Mouse (Mus musculus): ENCODE results near the gene Ifitm2. TPM values are rescaled to one million over a fixed set of nuclear protein-coding genes. Genes with fewer than 3 reads are reported as not detected.

Gene Ifitm2
- polyA plus RNA-seq, 1 experiment = 296 TPM

- no peaks in the 10 kb centered on the region for H3K36me3 ChIP-seq (ENCODE audit: control insufficient read depth, insufficient read depth, low read length)
- peak; percentile 25 for DNase-seq
- TF ChIP-seq POLR2A (IDR thresholded peaks at IDR 0.05; ENCODE audit: control insufficient read depth, extremely low read depth, insufficient read depth, low read length, poor library complexity) = no peak
- no peak for TF ChIP-seq CTCF (IDR thresholded peaks at IDR 0.05; ENCODE audit: borderline replicate concordance, control insufficient read depth, extremely low read depth, insufficient read depth, low read length, poor library complexity)
- no peak overlapping the region for H3K4me3 ChIP-seq (ENCODE audit: control insufficient read depth, insufficient read depth, low read length)
- H3K27me3 ChIP-seq (ENCODE audit: control insufficient read depth, insufficient read depth, low read length) = no peaks in the 10 kb centered on the region
- H3K27ac ChIP-seq (ENCODE audit: control insufficient read depth, insufficient read depth, low read length) = no peak overlapping the region
- WGBS = 17% methylated on average over 9 of the region's 9 CpGs
- H3K4me1 ChIP-seq (replicated peaks; ENCODE audit: control insufficient read depth, insufficient read depth, low read length) = 0 out of 2 replicates have a peak, but pooled peaks cover 13% of the 10 kb centered on the region
Observed at GRCm38 (mm10) chr7:140959181-140959901, 3.6 kb upstream of the Ifitm2 start.

GRCm38 (mm10) chr7:140956556-140956869 is 726 bp upstream of the Ifitm2 start:
- H3K27me3 ChIP-seq (ENCODE audit: control insufficient read depth, insufficient read depth, low read length) = no peaks in the 10 kb centered on the region
- peaks cover 16% of the 10 kb centered on the region; the same call in 1 of the 2 replicates for H3K4me1 ChIP-seq (replicated peaks; ENCODE audit: control insufficient read depth, insufficient read depth, low read length)
- 0 out of 2 replicates have a peak overlapping the region, but pooled peaks have one; percentile 0 for H3K27ac ChIP-seq (ENCODE audit: control insufficient read depth, insufficient read depth, low read length)
- TF ChIP-seq CTCF (IDR thresholded peaks at IDR 0.05; ENCODE audit: borderline replicate concordance, control insufficient read depth, extremely low read depth, insufficient read depth, low read length, poor library complexity) = no peak
- TF ChIP-seq POLR2A (IDR thresholded peaks at IDR 0.05; ENCODE audit: control insufficient read depth, extremely low read depth, insufficient read depth, low read length, poor library complexity) = no peak
- no peaks in the 10 kb centered on the region for H3K36me3 ChIP-seq (ENCODE audit: control insufficient read depth, insufficient read depth, low read length)
- no peak for DNase-seq
- WGBS = 75% methylated on average over 6 of the region's 6 CpGs
- H3K4me3 ChIP-seq (ENCODE audit: control insufficient read depth, insufficient read depth, low read length) = no peak overlapping the region

GRCm38 (mm10) chr7:140955342-140955741 is 445 bp downstream of the Ifitm2 start:
- no peak for TF ChIP-seq CTCF (IDR thresholded peaks at IDR 0.05; ENCODE audit: borderline replicate concordance, control insufficient read depth, extremely low read depth, insufficient read depth, low read length, poor library complexity)
- TF ChIP-seq POLR2A (IDR thresholded peaks at IDR 0.05; ENCODE audit: control insufficient read depth, extremely low read depth, insufficient read depth, low read length, poor library complexity) = no peak
- H3K27ac ChIP-seq (ENCODE audit: control insufficient read depth, insufficient read depth, low read length) = no peak overlapping the region
- H3K4me3 ChIP-seq (ENCODE audit: control insufficient read depth, insufficient read depth, low read length) = peak overlapping the region; percentile 11
- H3K4me1 ChIP-seq (replicated peaks; ENCODE audit: control insufficient read depth, insufficient read depth, low read length) = peaks cover 16% of the 10 kb centered on the region; the same call in 1 of the 2 replicates
- H3K27me3 ChIP-seq (ENCODE audit: control insufficient read depth, insufficient read depth, low read length) = no peaks in the 10 kb centered on the region
- 3% methylated on average over 17 of the region's 17 CpGs for WGBS
- no peaks in the 10 kb centered on the region for H3K36me3 ChIP-seq (ENCODE audit: control insufficient read depth, insufficient read depth, low read length)
- no peak for DNase-seq

GRCm38 (mm10) chr7:140954733-140955071 is 1.1 kb downstream of the Ifitm2 start:
- WGBS = 10% methylated on average over 9 of the region's 9 CpGs
- peaks cover 16% of the 10 kb centered on the region; the same call in 1 of the 2 replicates for H3K4me1 ChIP-seq (replicated peaks; ENCODE audit: control insufficient read depth, insufficient read depth, low read length)

GRCm38 (mm10) chr7:140953800-140954732 is 1.7 kb downstream of the Ifitm2 start:
- H3K4me3 ChIP-seq (ENCODE audit: control insufficient read depth, insufficient read depth, low read length) = no peak overlapping the region
- no peaks in the 10 kb centered on the region for H3K27me3 ChIP-seq (ENCODE audit: control insufficient read depth, insufficient read depth, low read length)
- TF ChIP-seq POLR2A (IDR thresholded peaks at IDR 0.05; ENCODE audit: control insufficient read depth, extremely low read depth, insufficient read depth, low read length, poor library complexity) = no peak
- no peak for TF ChIP-seq CTCF (IDR thresholded peaks at IDR 0.05; ENCODE audit: borderline replicate concordance, control insufficient read depth, extremely low read depth, insufficient read depth, low read length, poor library complexity)
- WGBS = 25% methylated on average over 15 of the region's 15 CpGs
- no peak overlapping the region for H3K27ac ChIP-seq (ENCODE audit: control insufficient read depth, insufficient read depth, low read length)
- H3K4me1 ChIP-seq (replicated peaks; ENCODE audit: control insufficient read depth, insufficient read depth, low read length) = peaks cover 16% of the 10 kb centered on the region; the same call in 1 of the 2 replicates
- no peaks in the 10 kb centered on the region for H3K36me3 ChIP-seq (ENCODE audit: control insufficient read depth, insufficient read depth, low read length)
- DNase-seq = no peak

More at GRCm38 (mm10) chr7:140954733-140955071, 1.1 kb downstream of the Ifitm2 start:
- H3K36me3 ChIP-seq (ENCODE audit: control insufficient read depth, insufficient read depth, low read length) = no peaks in the 10 kb centered on the region
- no peak overlapping the region for H3K27ac ChIP-seq (ENCODE audit: control insufficient read depth, insufficient read depth, low read length)
- H3K4me3 ChIP-seq (ENCODE audit: control insufficient read depth, insufficient read depth, low read length) = no peak overlapping the region
- no peak for TF ChIP-seq CTCF (IDR thresholded peaks at IDR 0.05; ENCODE audit: borderline replicate concordance, control insufficient read depth, extremely low read depth, insufficient read depth, low read length, poor library complexity)
- no peak for TF ChIP-seq POLR2A (IDR thresholded peaks at IDR 0.05; ENCODE audit: control insufficient read depth, extremely low read depth, insufficient read depth, low read length, poor library complexity)
- no peaks in the 10 kb centered on the region for H3K27me3 ChIP-seq (ENCODE audit: control insufficient read depth, insufficient read depth, low read length)
- DNase-seq = no peak

GRCm38 (mm10) chr7:140953133-140953532 is 2.7 kb downstream of the Ifitm2 start:
- no peak for DNase-seq
- TF ChIP-seq CTCF (IDR thresholded peaks at IDR 0.05; ENCODE audit: borderline replicate concordance, control insufficient read depth, extremely low read depth, insufficient read depth, low read length, poor library complexity) (no peak), POLR2A (IDR thresholded peaks at IDR 0.05; ENCODE audit: control insufficient read depth, extremely low read depth, insufficient read depth, low read length, poor library complexity) (no peak)
- Histone ChIP-seq H3K27ac (ENCODE audit: control insufficient read depth, insufficient read depth, low read length) (no peak overlapping the region), H3K36me3 (ENCODE audit: control insufficient read depth, insufficient read depth, low read length) (no peaks in the 10 kb centered on the region), H3K4me3 (ENCODE audit: control insufficient read depth, insufficient read depth, low read length) (no peak overlapping the region), H3K4me1 (replicated peaks; ENCODE audit: control insufficient read depth, insufficient read depth, low read length) (peaks cover 16% of the 10 kb centered on the region; the same call in 1 of the 2 replicates), H3K27me3 (ENCODE audit: control insufficient read depth, insufficient read depth, low read length) (no peaks in the 10 kb centered on the region)
- WGBS = 81% methylated on average over 11 of the region's 11 CpGs

Measured in thymus, adult 2 months (tissue).